Mouse (Mus musculus) ES-E14 (cell line): ENCODE data around the gene Ptprk.

ENCODE experiments used
- CHD2 ChIP-seq: IDR thresholded peaks from 2 replicates; pipeline ENCODE4 v1.6.1; 2014; ENCODE audit warnings: mild to moderate bottlenecking, low read depth, low read length, inconsistent platforms
- HCFC1 ChIP-seq: IDR thresholded peaks from 2 replicates; pipeline ENCODE4 v1.6.1; 2012; ENCODE audit warnings: low read length, inconsistent platforms, borderline replicate concordance; ENCODE audit not compliant: insufficient read depth
- MAFK ChIP-seq: IDR thresholded peaks from 2 replicates; pipeline ENCODE4 v1.6.1; 2014; ENCODE audit warnings: mild to moderate bottlenecking, low read depth, low read length, inconsistent platforms; ENCODE audit not compliant: insufficient read depth
- ZC3H11A ChIP-seq: IDR thresholded peaks from 2 replicates; pipeline ENCODE4 v1.6.1; 2012; ENCODE audit warnings: low read depth, mild to moderate bottlenecking, inconsistent platforms, low read length, borderline replicate concordance
- ZNF384 ChIP-seq: IDR thresholded peaks from 2 replicates; pipeline ENCODE4 v1.6.1; 2012; ENCODE audit warnings: low read depth, low read length, inconsistent platforms

- TF ChIP-seq ZNF384 (no peak), ZC3H11A (no peak), HCFC1 (no peak), MAFK (no peak), CHD2 (no peak)
Measured at GRCm38 (mm10) chr10:28619415-28619814, 544.8 kb downstream of the Ptprk start.
